Mouse (Mus musculus) embryonic facial prominence, embryonic 11.5 days (tissue): ENCODE results near the gene Scgb2b11. TPM values are rescaled to one million over a fixed set of nuclear protein-coding genes. Genes with fewer than 3 reads are reported as not detected.
"Not testable (repeated sequence)": the region's sequence is repeated elsewhere in the genome, so short reads cannot be mapped to it uniquely, and the experiment has no call there.

Experiments
- ATAC-seq: fragments of 200-750 bp; cut with Nextera tagmentation; replicated peaks from 2 replicates; pipeline ENCODE4 v1.8.0; 2017; ENCODE audit warnings: low read depth; ENCODE audit not compliant: insufficient number of reproducible peaks, low FRiP score, low TSS enrichment
- DNase-seq: peaks from one replicate; pipeline ENCODE4 v3.0.0-alpha.2; 2015; ENCODE audit warnings: low spot score
- H3K27ac ChIP-seq: fragments of 300-500 bp; sonication (generic); replicated peaks from 2 replicates; pipeline ENCODE4 v1.5.1; 2014; ENCODE audit warnings: mild to moderate bottlenecking, low read depth, low read length, control low read depth
- H3K27me3 ChIP-seq: fragments of 300-500 bp; sonication (generic); 2 replicates; pipeline ENCODE4 v1.6.1; 2014; ENCODE audit warnings: mild to moderate bottlenecking, low read length, moderate library complexity, mixed read lengths; ENCODE audit not compliant: control insufficient read depth, insufficient read depth
- H3K36me3 ChIP-seq: fragments of 300-500 bp; sonication (generic); replicated peaks from 2 replicates; pipeline ENCODE4 v1.6.1; 2014; ENCODE audit warnings: low read depth, mild to moderate bottlenecking, low read length, moderate library complexity, mixed read lengths; ENCODE audit not compliant: control insufficient read depth, insufficient read depth
- H3K4me1 ChIP-seq: fragments of 300-500 bp; sonication (generic); 2 replicates; pipeline ENCODE4 v1.6.1; 2014; ENCODE audit warnings: low read length, mixed read lengths; ENCODE audit not compliant: control insufficient read depth, insufficient read depth
- H3K4me2 ChIP-seq: fragments of 300-500 bp; sonication (generic); 2 replicates; pipeline ENCODE4 v1.6.1; 2014; ENCODE audit warnings: low read depth, mild to moderate bottlenecking, control low read depth, low read length, moderate library complexity
- H3K4me3 ChIP-seq: fragments of 300-500 bp; sonication (generic); 2 replicates; pipeline ENCODE4 v1.5.1; 2014; ENCODE audit warnings: low read depth, low read length, control low read depth
- H3K9ac ChIP-seq: fragments of 300-500 bp; sonication (generic); replicated peaks from 2 replicates; pipeline ENCODE4 v1.6.1; 2014; ENCODE audit warnings: mild to moderate bottlenecking, control low read depth, low read length
- H3K9me3 ChIP-seq: fragments of 300-500 bp; sonication (generic); replicated peaks from 2 replicates; pipeline ENCODE4 v1.6.1; 2016; ENCODE audit warnings: mild to moderate bottlenecking, low read length, inconsistent platforms, mixed read lengths; ENCODE audit not compliant: control insufficient read depth
- WGBS: fragments of 180-500 bp; shearing (Covaris S2); extraction: QIAGEN DNeasy Blood & Tissue Kit; methylation state at CpG from one replicate; pipeline ENCODE4 v1.1.7; 2014; 5-methylcytosine and 5-hydroxymethylcytosine counted together
- polyA plus RNA-seq: library from polyadenylated mRNA; unstranded; fragments of >200 nt; fragmentation: Nextera tagmentation; extraction: Ambion mirVana; gene quantifications from 2 replicates; pipeline ENCODE4 v1.2.1, GENCODE M21; 2014

Gene Scgb2b11
- polyA plus RNA-seq = not detected in 2 replicates

DNA sequence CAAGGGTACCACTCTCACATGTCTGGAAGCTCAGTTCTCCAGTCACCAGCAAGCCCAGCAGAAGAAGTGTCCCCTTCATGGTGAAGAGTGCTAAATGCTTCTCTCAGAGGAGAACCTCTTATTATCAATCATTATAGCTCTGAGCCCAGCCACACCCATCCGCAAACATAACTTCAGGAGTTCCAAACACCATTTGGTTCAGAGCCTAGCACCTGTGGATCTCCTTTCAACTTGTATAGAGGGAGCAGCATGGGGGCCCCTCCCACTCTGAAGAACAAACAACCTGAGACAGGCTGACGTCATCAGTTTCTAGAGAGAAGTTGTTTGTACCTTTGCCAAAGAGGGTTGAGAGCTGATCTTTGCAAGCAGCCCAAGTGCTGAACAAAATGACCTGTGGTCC lies at the start of gene Scgb2b11:
Gene Scgb2b11 (minus strand): TSS at position 101 of the 400 bp plus-strand sequence.
- H3K9ac ChIP-seq, H3K36me3 ChIP-seq, H3K4me2 ChIP-seq, H3K27me3 ChIP-seq, H3K4me3 ChIP-seq, H3K27ac ChIP-seq, ATAC-seq, H3K9me3 ChIP-seq, H3K4me1 ChIP-seq, DNase-seq: not testable (repeated sequence)
- 94% methylated on average over 1 of the region's 2 CpGs for WGBS

DNA sequence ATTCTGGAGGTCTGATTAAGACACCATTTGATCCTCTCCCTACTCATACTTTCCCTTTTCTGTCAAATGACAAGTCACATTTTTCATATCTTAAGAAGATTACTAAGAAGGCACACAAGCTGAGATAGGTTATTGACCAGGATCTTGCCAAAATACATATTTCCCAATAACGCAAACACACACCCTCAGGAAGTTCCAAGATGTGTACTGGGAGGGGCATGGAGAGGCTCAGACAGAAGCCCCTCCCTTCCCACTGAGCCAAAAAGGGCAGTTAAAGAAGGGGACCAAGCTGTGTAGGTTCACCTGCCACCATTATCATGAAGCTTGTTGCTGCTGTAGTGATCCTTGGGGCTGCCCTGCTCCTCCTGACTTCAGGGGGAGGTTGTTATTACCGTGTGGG lies 11.6 kb upstream of the Scgb2b11 start, which contains the start of gene Scgb1b11:
Gene Scgb1b11 (plus strand): TSS at position 301 of the 400 bp plus-strand sequence.
- H3K27me3 ChIP-seq, H3K4me1 ChIP-seq, H3K9ac ChIP-seq, H3K4me3 ChIP-seq, H3K36me3 ChIP-seq, H3K9me3 ChIP-seq, DNase-seq, H3K4me2 ChIP-seq, H3K27ac ChIP-seq, ATAC-seq: not testable (repeated sequence)
- no CpG with 5 or more reads among the region's 2 CpGs for WGBS

Other genes with a start within 250 kb of the Scgb2b11 start
- gene Scgb1b10, start 110.3 kb downstream of the Scgb2b11 start, polyA plus RNA-seq = not detected in 2 replicates
- not detected in 2 replicates for gene Scgb1b11, start 11.7 kb upstream of the Scgb2b11 start, polyA plus RNA-seq
- gene Scgb2b12, start 116.1 kb upstream of the Scgb2b11 start, polyA plus RNA-seq = not detected in 2 replicates
- gene Scgb1b12, start 123.0 kb upstream of the Scgb2b11 start, polyA plus RNA-seq = not detected in 2 replicates
- not detected in 2 replicates for gene Scgb1b29, start 230.4 kb upstream of the Scgb2b11 start, polyA plus RNA-seq